Mouse (Mus musculus): ENCODE measurements around the gene Dusp2. TPM values are rescaled to one million over a fixed set of nuclear protein-coding genes. Genes with fewer than 3 reads are reported as not detected.
A peak's percentile ranks its signal among the peaks of the same experiment; 100 is the strongest.
"Not testable (repeated sequence)": the region's sequence is repeated elsewhere in the genome, so short reads cannot be mapped to it uniquely, and the experiment has no call there.

Dusp2 gene
- 7.8 and 8.3 TPM in 2 replicates for polyA plus RNA-seq (2015; fragmentation: Nextera tagmentation; extraction: Ambion mirVana)

GRCm38 (mm10) chr2:127335767-127336496 is at the start of gene Dusp2:
Dusp2 (plus strand) TSS chr2:127336159.
- no peaks in the 10 kb centered on the region for H3K27me3 ChIP-seq (ENCODE audit: insufficient read depth, low read length)
- peaks cover 27% of the 10 kb centered on the region for H3K4me1 ChIP-seq (ENCODE audit: insufficient read depth, low read length)
- no peaks in the 10 kb centered on the region for H3K9me3 ChIP-seq (ENCODE audit: low read length)
- peak within 1 kb of the TSS; percentile 76 for H3K9ac ChIP-seq (replicated peaks; ENCODE audit: low read length)
- no peaks in the 10 kb centered on the region for H3K36me3 ChIP-seq (ENCODE audit: insufficient read depth, low read length)
- H3K27ac ChIP-seq (ENCODE audit: low read length), result peak within 1 kb of the TSS; percentile 74
- H3K4me2 ChIP-seq (replicated peaks; ENCODE audit: low read depth, low read length), result peak within 1 kb of the TSS; percentile 88
- peak; percentile 92 for ATAC-seq (ENCODE audit: low FRiP score, low TSS enrichment)
- H3K4me3 ChIP-seq (ENCODE audit: low read length), result peak within 1 kb of the TSS; percentile 61
- WGBS, result 0% methylated on average over 72 of the region's 76 CpGs

DNA sequence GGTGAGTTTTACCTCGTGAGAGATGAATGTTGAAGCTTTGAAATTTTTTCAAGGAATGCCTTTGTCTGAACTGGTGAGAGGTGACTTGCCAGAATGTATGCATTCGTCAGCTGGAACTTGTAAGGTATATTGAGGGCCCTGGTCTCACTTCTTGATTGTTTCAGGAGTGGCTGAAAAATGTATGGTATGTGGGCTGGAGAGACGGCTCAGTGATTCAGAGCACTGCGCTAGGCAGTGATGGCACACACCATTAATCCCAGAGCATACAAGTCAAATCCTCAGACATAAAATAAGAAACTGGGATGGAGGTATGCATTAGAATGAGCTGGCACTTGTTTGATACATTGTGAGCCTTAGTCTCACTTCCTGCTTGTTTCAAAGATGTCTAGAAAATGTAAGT is 43.7 kb upstream of the Dusp2 start:
- 42% methylated on average over 4 of the region's 4 CpGs for WGBS
- no peak overlapping the region for H3K9ac ChIP-seq (replicated peaks; ENCODE audit: low read length)
- H3K27ac ChIP-seq (ENCODE audit: low read length), result peak overlapping the region; percentile 83
- peak; percentile 73; the same call in 1 of the 2 replicates for ATAC-seq (ENCODE audit: low FRiP score, low TSS enrichment)
- peaks cover 43% of the 10 kb centered on the region for H3K36me3 ChIP-seq (ENCODE audit: insufficient read depth, low read length)
- no peak overlapping the region for H3K4me2 ChIP-seq (replicated peaks; ENCODE audit: low read depth, low read length)
- H3K9me3 ChIP-seq (ENCODE audit: low read length), result no peaks in the 10 kb centered on the region
- H3K27me3 ChIP-seq (ENCODE audit: insufficient read depth, low read length), result no peaks in the 10 kb centered on the region
- no peak overlapping the region for H3K4me3 ChIP-seq (ENCODE audit: low read length)
- peaks cover 7% of the 10 kb centered on the region for H3K4me1 ChIP-seq (ENCODE audit: insufficient read depth, low read length)

GRCm38 (mm10) chr2:127297001-127297805 is 38.8 kb upstream of the Dusp2 start:
- Histone ChIP-seq H3K36me3 (ENCODE audit: insufficient read depth, low read length) (peaks cover 54% of the 10 kb centered on the region), H3K4me3 (ENCODE audit: low read length) (no peak overlapping the region), H3K9ac (replicated peaks; ENCODE audit: low read length) (no peak overlapping the region), H3K4me2 (replicated peaks; ENCODE audit: low read depth, low read length) (no peak overlapping the region), H3K27ac (ENCODE audit: low read length) (no peak overlapping the region), H3K27me3 (ENCODE audit: insufficient read depth, low read length) (no peaks in the 10 kb centered on the region), H3K9me3 (ENCODE audit: low read length) (no peaks in the 10 kb centered on the region), H3K4me1 (ENCODE audit: insufficient read depth, low read length) (peaks cover 3% of the 10 kb centered on the region)
- 81% methylated on average over 7 of the region's 7 CpGs for WGBS
- no peak for ATAC-seq (ENCODE audit: low FRiP score, low TSS enrichment)

DNA sequence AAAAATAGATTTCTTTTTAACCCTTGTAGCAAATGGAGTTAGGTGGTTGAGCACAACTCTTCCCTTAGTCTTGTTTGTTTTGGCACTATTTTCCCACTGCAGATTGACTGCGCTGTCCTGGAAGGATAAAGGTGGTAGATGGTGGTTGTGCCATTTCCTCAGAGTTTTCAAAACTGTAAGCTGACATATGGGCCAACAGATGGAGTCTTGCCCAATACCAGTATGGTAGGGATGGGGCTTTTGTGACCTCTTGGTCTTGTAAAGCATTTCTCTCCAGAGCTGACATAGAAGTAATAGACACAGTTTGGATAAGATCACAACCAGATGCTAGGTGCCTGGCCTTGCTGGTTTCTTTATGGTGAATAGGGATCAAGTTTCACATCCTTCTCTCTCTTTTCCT is 37.9 kb upstream of the Dusp2 start:
- H3K9ac ChIP-seq (replicated peaks; ENCODE audit: low read length), result no peak overlapping the region
- no peak for ATAC-seq (ENCODE audit: low FRiP score, low TSS enrichment)
- peaks cover 2% of the 10 kb centered on the region; the same call in 1 of the 2 replicates for H3K4me1 ChIP-seq (ENCODE audit: insufficient read depth, low read length)
- H3K27ac ChIP-seq (ENCODE audit: low read length), result no peak overlapping the region
- no peaks in the 10 kb centered on the region for H3K9me3 ChIP-seq (ENCODE audit: low read length)
- H3K36me3 ChIP-seq (ENCODE audit: insufficient read depth, low read length), result peaks cover 54% of the 10 kb centered on the region
- 97% methylated on average over 1 of the region's 1 CpGs for WGBS
- no peaks in the 10 kb centered on the region for H3K27me3 ChIP-seq (ENCODE audit: insufficient read depth, low read length)
- no peak overlapping the region for H3K4me2 ChIP-seq (replicated peaks; ENCODE audit: low read depth, low read length)
- H3K4me3 ChIP-seq (ENCODE audit: low read length), result no peak overlapping the region

DNA sequence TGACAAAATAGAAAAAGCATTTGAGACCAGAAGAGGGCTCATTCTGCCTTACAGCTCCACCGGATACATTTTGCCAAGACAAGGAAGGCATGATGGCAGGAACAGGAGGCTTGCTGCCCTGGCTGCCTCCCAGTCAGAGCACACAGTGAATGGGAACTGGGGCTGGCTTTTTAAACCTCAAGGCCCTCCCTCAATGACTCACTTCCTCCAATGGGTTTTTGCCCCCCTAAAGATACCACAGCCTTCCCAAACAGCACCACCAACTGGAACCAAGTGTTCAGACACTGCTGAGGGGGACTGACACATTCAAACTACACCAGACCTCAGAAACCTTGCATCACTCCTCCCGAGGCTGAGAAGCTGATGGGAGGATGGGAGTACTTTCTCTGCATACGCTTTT is 35.3 kb upstream of the Dusp2 start:
- no peak overlapping the region for H3K4me2 ChIP-seq (replicated peaks; ENCODE audit: low read depth, low read length)
- H3K9me3 ChIP-seq (ENCODE audit: low read length), result no peaks in the 10 kb centered on the region
- peaks cover 42% of the 10 kb centered on the region for H3K36me3 ChIP-seq (ENCODE audit: insufficient read depth, low read length)
- H3K4me3 ChIP-seq (ENCODE audit: low read length), result no peak overlapping the region
- WGBS, result 84% methylated on average over 3 of the region's 3 CpGs
- no peak overlapping the region for H3K27ac ChIP-seq (ENCODE audit: low read length)
- no peak for ATAC-seq (ENCODE audit: low FRiP score, low TSS enrichment)
- H3K27me3 ChIP-seq (ENCODE audit: insufficient read depth, low read length), result no peaks in the 10 kb centered on the region
- H3K4me1 ChIP-seq (ENCODE audit: insufficient read depth, low read length), result no peaks in the 10 kb centered on the region
- no peak overlapping the region for H3K9ac ChIP-seq (replicated peaks; ENCODE audit: low read length)

DNA sequence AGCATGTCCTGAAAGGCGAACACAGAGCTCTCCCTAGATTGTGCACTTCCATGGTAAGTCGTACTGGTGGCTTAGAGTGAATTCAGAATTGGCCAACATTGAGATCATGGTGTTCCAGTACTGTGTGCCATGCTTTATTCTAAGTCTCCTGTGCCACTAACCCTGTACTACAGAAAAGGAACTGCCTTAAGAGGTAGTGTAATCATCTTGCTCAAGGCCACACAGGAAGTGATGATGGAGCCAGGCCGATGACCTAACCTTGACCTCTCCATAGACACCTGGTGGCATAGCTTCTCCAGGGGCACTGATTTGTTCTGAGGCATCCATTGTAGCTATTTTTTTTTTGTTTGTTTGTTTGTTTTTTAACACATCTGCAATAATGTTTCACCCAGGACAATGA is 34.1 kb upstream of the Dusp2 start:
- no peaks in the 10 kb centered on the region for H3K9me3 ChIP-seq (ENCODE audit: low read length)
- H3K9ac ChIP-seq (replicated peaks; ENCODE audit: low read length), result no peak overlapping the region
- H3K27me3 ChIP-seq (ENCODE audit: insufficient read depth, low read length), result no peaks in the 10 kb centered on the region
- H3K4me3 ChIP-seq (ENCODE audit: low read length), result no peak overlapping the region
- 90% methylated on average over 3 of the region's 3 CpGs for WGBS
- no peak overlapping the region for H3K4me2 ChIP-seq (replicated peaks; ENCODE audit: low read depth, low read length)
- no peak for ATAC-seq (ENCODE audit: low FRiP score, low TSS enrichment)
- H3K4me1 ChIP-seq (ENCODE audit: insufficient read depth, low read length), result no peaks in the 10 kb centered on the region
- no peak overlapping the region for H3K27ac ChIP-seq (ENCODE audit: low read length)
- H3K36me3 ChIP-seq (ENCODE audit: insufficient read depth, low read length), result peaks cover 35% of the 10 kb centered on the region

DNA sequence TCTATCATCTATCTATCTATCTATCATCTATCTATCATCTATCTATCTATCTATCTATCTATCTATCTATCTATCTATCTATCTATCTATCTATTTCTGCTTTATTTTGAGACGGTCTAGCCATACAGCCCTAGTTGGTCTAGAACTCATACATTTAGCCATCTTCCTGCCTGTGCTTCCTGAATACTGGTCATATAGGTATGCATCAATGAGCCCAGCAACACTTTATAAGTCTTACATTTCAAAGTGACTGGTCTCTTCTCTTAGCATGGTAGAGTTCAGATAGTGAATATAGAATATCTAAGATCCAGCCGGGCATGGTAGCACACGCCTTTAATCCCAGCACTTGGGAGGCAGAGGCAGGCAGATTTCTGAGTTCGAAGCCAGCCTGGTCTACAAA is 31.8 kb upstream of the Dusp2 start:
- not testable (repeated sequence) for H3K9me3 ChIP-seq (ENCODE audit: low read length); H3K27me3 ChIP-seq (ENCODE audit: insufficient read depth, low read length); H3K4me3 ChIP-seq (ENCODE audit: low read length); H3K27ac ChIP-seq (ENCODE audit: low read length); H3K4me2 ChIP-seq (replicated peaks; ENCODE audit: low read depth, low read length); H3K9ac ChIP-seq (replicated peaks; ENCODE audit: low read length); ATAC-seq (ENCODE audit: low FRiP score, low TSS enrichment); H3K4me1 ChIP-seq (ENCODE audit: insufficient read depth, low read length)
- H3K36me3 ChIP-seq (ENCODE audit: insufficient read depth, low read length), result peaks cover 14% of the 10 kb centered on the region; the same call in 1 of the 2 replicates
- 94% methylated on average over 4 of the region's 4 CpGs for WGBS

DNA sequence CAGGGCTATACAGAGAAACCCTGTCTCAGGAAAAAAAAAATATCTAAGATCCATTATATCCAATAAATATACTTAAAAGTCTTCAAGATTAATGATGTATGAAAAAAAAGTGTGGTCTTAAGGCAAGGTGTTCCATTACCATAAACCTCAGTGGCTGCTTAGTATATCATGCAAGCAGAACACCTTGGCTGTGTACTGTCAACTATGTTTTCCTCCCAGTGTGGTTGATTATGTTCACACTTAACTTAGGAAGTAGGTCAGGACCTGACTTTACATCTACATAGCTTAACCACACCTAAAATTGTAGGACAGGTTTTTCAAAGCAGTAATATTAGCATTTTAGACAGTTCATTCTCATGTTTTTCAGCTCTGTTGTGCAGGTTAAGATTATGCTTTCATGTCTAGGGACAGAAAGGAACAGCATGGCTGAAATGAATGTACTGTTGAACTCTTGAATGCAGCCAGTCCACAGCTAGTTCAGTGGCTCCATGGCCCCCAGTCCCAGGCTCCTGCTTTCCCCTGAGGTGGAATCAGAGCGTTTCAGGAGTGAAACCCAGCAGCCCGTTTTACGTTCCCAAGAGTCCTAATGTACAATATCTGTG is 31.2 kb upstream of the Dusp2 start:
- 77% methylated on average over 3 of the region's 3 CpGs for WGBS
- Histone ChIP-seq H3K27me3 (ENCODE audit: insufficient read depth, low read length) (no peaks in the 10 kb centered on the region), H3K9me3 (ENCODE audit: low read length) (no peaks in the 10 kb centered on the region), H3K36me3 (ENCODE audit: insufficient read depth, low read length) (peaks cover 11% of the 10 kb centered on the region; the same call in 1 of the 2 replicates), H3K4me1 (ENCODE audit: insufficient read depth, low read length) (no peaks in the 10 kb centered on the region), H3K27ac (ENCODE audit: low read length) (no peak overlapping the region), H3K4me2 (replicated peaks; ENCODE audit: low read depth, low read length) (no peak overlapping the region), H3K4me3 (ENCODE audit: low read length) (no peak overlapping the region), H3K9ac (replicated peaks; ENCODE audit: low read length) (no peak overlapping the region)
- no peak for ATAC-seq (ENCODE audit: low FRiP score, low TSS enrichment)

- no peak for ATAC-seq (ENCODE audit: low FRiP score, low TSS enrichment)
- Histone ChIP-seq H3K4me3 (ENCODE audit: low read length) (no peak overlapping the region), H3K27ac (ENCODE audit: low read length) (no peak overlapping the region), H3K9ac (replicated peaks; ENCODE audit: low read length) (no peak overlapping the region), H3K4me2 (replicated peaks; ENCODE audit: low read depth, low read length) (no peak overlapping the region), H3K9me3 (ENCODE audit: low read length) (no peaks in the 10 kb centered on the region), H3K4me1 (ENCODE audit: insufficient read depth, low read length) (no peaks in the 10 kb centered on the region), H3K36me3 (ENCODE audit: insufficient read depth, low read length) (no peaks in the 10 kb centered on the region), H3K27me3 (ENCODE audit: insufficient read depth, low read length) (no peaks in the 10 kb centered on the region)
Measured at GRCm38 (mm10) chr2:127306123-127306522, 29.8 kb upstream of the Dusp2 start.
